Mouse (Mus musculus) bone marrow macrophage, adult 2 months (primary cell): ENCODE data around the gene Tmprss13.

Experiments used
- CTCF ChIP-seq: IDR thresholded peaks from 2 replicates; pipeline ENCODE4 v1.5.1; 2012; ENCODE audit warnings: low read depth, mild to moderate bottlenecking, low read length, moderate library complexity
- POLR2A ChIP-seq: IDR thresholded peaks from 2 replicates; pipeline ENCODE4 v1.6.1; 2012; ENCODE audit warnings: mild to moderate bottlenecking, low read depth, low read length, borderline replicate concordance

GRCm38 (mm10) chr9:45328263-45328662 lies 9.4 kb downstream of the Tmprss13 start:
- TF ChIP-seq CTCF (no peak), POLR2A (no peak)
